ENCODE assay signal across 16 mouse cellular contexts in the genomic region with DNA sequence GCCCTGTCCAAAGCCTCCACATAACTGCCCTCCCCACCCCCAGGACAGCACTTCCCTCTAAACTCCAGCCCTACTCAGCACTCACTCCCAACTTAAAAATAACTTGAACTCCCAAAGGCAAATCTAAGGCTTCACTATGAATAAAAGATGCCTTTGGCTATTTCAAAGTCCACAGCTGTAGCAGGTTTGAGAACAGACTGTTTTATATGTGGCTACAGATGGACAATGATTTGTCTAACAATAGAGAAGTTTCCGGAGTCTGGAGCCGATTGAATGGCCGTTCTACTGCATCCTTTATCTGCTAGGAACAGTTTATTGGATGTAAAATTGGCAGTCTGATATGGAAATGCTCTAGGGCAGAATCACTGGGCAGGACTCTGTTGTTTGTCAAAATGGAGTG.
DNase-seq lines count a peak whose midpoint lies in the region; TF ChIP-seq lines count a peak whose summit lies in the region.
"Had no signal": no experiment of that assay in that cellular context is flagged by ENCODE, and none has a peak within 500 bp of the region (broad histone marks: within the 10 kb centered on the region; RNA-seq: fewer than 3 reads in every experiment).

No protein-coding gene starts in this region.

- H3K36me3 ChIP-seq in heart, adult 2 months (ENCODE audit: control insufficient read depth, insufficient read depth, low read length) = peaks cover 14% of the 10 kb centered on the region
- H3K36me3 ChIP-seq in myocyte (ENCODE audit: control insufficient read depth, insufficient read depth) = no peaks in the 10 kb centered on the region
- H3K36me3 ChIP-seq: embryonic facial prominence, embryonic 15.5 days; forebrain, embryonic 10.5 days; hindbrain, embryonic 12.5 days had no signal

- no peak overlapping the region for H3ac ChIP-seq in myocyte (ENCODE audit: control insufficient read depth, insufficient read length)

- H3K4me1 ChIP-seq in heart, adult 2 months (ENCODE audit: control insufficient read depth, insufficient read depth, low read length) = peaks cover 19% of the 10 kb centered on the region

- no peak overlapping the region for H3K9ac ChIP-seq in heart, adult 2 months (ENCODE audit: low read depth, low read length)
- H3K9ac ChIP-seq: embryonic facial prominence, embryonic 15.5 days; hindbrain, embryonic 12.5 days had no signal

- H3K27me3 ChIP-seq in heart, adult 2 months (ENCODE audit: control insufficient read depth, insufficient read depth, low read length) = no peaks in the 10 kb centered on the region
- no peaks in the 10 kb centered on the region for H3K27me3 ChIP-seq in myocyte (ENCODE audit: control insufficient read depth, insufficient read depth, insufficient read length)
- H3K27me3 ChIP-seq: embryonic facial prominence, embryonic 15.5 days; hindbrain, embryonic 12.5 days had no signal

- DNase-seq in adrenal gland, postnatal 14 days = peak; percentile 27
- DNase-seq in adrenal gland, postnatal 25 days = no peak
- DNase-seq in heart, adult 2 months = no peak
- no peak for DNase-seq in heart, postnatal 14 days
- peak; percentile 26 for DNase-seq in NIH3T3 (ENCODE audit: low read depth)
- no peak for DNase-seq in kidney, adult 9 months
- DNase-seq: cerebellum, adult 18-20 months; cerebellum, postnatal 10 days; embryo, embryonic 11 days; heart, postnatal 4 days; kidney, adult 8-10 months had no signal

- WGBS in heart, adult 2 months = 18% methylated on average over 3 of the region's 3 CpGs

- peaks cover 3% of the 10 kb centered on the region; the same call in 1 of the 2 replicates for H3K79me2 ChIP-seq in heart, adult 2 months (replicated peaks; ENCODE audit: control insufficient read depth, insufficient read depth, low read length)
- no peaks in the 10 kb centered on the region for H3K79me2 ChIP-seq in myocyte (ENCODE audit: control insufficient read depth, insufficient read depth)

- no peak for TF ChIP-seq EP300 in heart, adult 2 months (IDR thresholded peaks at IDR 0.05; ENCODE audit: insufficient read depth, low read depth, low read length)

- peak overlapping the region; percentile 53 for H3K27ac ChIP-seq in heart, adult 2 months
- H3K27ac ChIP-seq: embryonic facial prominence, embryonic 15.5 days; forebrain, embryonic 10.5 days; hindbrain, embryonic 12.5 days had no signal

- H3K4me2 ChIP-seq in myocyte (ENCODE audit: low read depth) = peak overlapping the region; percentile 14
- H3K4me2 ChIP-seq: embryonic facial prominence, embryonic 15.5 days; hindbrain, embryonic 12.5 days had no signal

- 0 out of 2 replicates have a peak, but pooled peaks have one; percentile 15 for TF ChIP-seq POLR2A in heart, adult 2 months (IDR thresholded peaks at IDR 0.05; ENCODE audit: insufficient read depth, low read depth, low read length)
- no peak for TF ChIP-seq POLR2A in myocyte (IDR thresholded peaks at IDR 0.05; ENCODE audit: insufficient read length, low read depth)

- H3K4me3 ChIP-seq in heart, adult 2 months = no peak overlapping the region
- no peak overlapping the region for H3K4me3 ChIP-seq in myocyte
- H3K4me3 ChIP-seq: embryonic facial prominence, embryonic 15.5 days; erythroblast, embryonic 14.5 days; forebrain, embryonic 10.5 days; hindbrain, embryonic 12.5 days had no signal

- intact Hi-C loops in heart, adult 2 months (cut with DNase I) = loop anchor here (5.0 kb wide), 1 partner anchor 39 kb away; no protein-coding TSS in a partner anchor
- intact Hi-C loops in heart, postnatal 14 days (cut with DNase I) = no loop called here

- no peak for TF ChIP-seq CTCF in heart, adult 2 months (IDR thresholded peaks at IDR 0.05)

TF ChIP-seq in myocyte, 11 proteins besides CTCF, POLR2A, EP300 and RAD21:
- TF ChIP-seq MYOD1 (IDR thresholded peaks at IDR 0.05; ENCODE audit: control insufficient read depth in 1 of 3, insufficient read length in 2 of 3, low read depth in 2 of 3) (no peak), E2F4 (IDR thresholded peaks at IDR 0.05; ENCODE audit: insufficient read depth) (no peak), POLR2AphosphoS2 (IDR thresholded peaks at IDR 0.05; ENCODE audit: insufficient read length, low read depth) (no peak), MAX (IDR thresholded peaks at IDR 0.05; ENCODE audit: low read depth) (no peak), SRF (IDR thresholded peaks at IDR 0.05; ENCODE audit: control insufficient read depth, insufficient read length, low read depth) (no peak), TCF3 (IDR thresholded peaks at IDR 0.05; ENCODE audit: insufficient read length, low read depth) (no peak)

Comparison
In these comparisons a context has a peak if more than half of its experiments do, and no peak if none do; other contexts are left out.
1. DNase-seq: peak in adrenal gland, postnatal 14 days (single experiment) and NIH3T3 (single experiment); none in adrenal gland, postnatal 25 days (single experiment), heart, adult 2 months (0 of 2), heart, postnatal 14 days (0 of 2) and kidney, adult 9 months (single experiment).